Mouse (Mus musculus) CH12.LX (cell line): ENCODE measurements around the gene Osbp2. TPM values are rescaled to one million over a fixed set of nuclear protein-coding genes. Genes with fewer than 3 reads are reported as not detected.

Experiments
- DNase-seq: peaks from one replicate; pipeline ENCODE4 v3.0.0-alpha.2; 2013; ENCODE audit errors: extremely low read depth
- H3K27ac ChIP-seq: 2 replicates; pipeline ENCODE4 v1.5.1; 2012; ENCODE audit warnings: low read depth, mild to moderate bottlenecking, control low read depth, moderate library complexity; ENCODE audit not compliant: insufficient read depth
- H3K27me3 ChIP-seq: replicated peaks from 2 replicates; pipeline ENCODE3; 2012; ENCODE audit warnings: inconsistent platforms
- H3K36me3 ChIP-seq, 2 experiments: replicated peaks in 1 of 2; 2 replicates each; pipeline versions ENCODE3 to v1.6.1; 2012; ENCODE audit warnings: inconsistent platforms in 1 of 2, low read length in 1 of 2, mild to moderate bottlenecking in 1 of 2, mixed read lengths in 1 of 2, moderate library complexity in 1 of 2; ENCODE audit not compliant: control insufficient read depth in 1 of 2, insufficient read depth in 1 of 2
- H3K4me1 ChIP-seq, 2 experiments: 2 replicates each; pipeline ENCODE4 v1.6.1; 2012; ENCODE audit warnings: inconsistent platforms in 1 of 2, moderate library complexity in 1 of 2; ENCODE audit not compliant: insufficient read depth in 2 of 2, control insufficient read depth in 1 of 2
- H3K4me2 ChIP-seq: 2 replicates; pipeline ENCODE4 v1.6.1; 2012; ENCODE audit warnings: low read depth, mild to moderate bottlenecking, control low read depth; ENCODE audit not compliant: poor library complexity, insufficient read depth, severe bottlenecking
- H3K4me3 ChIP-seq, 3 experiments: fragments of 150-350 bp in 1 of 3; sonication (generic) in 1 of 3; replicated peaks in 1 of 3; 2 replicates each; pipeline versions ENCODE3 to v1.5.1; 2011 to 2012; ENCODE audit warnings: low read depth in 2 of 3, low read length in 2 of 3, mild to moderate bottlenecking in 2 of 3, moderate library complexity in 2 of 3, control low read depth in 1 of 3, improper control_type of control experiment in 1 of 3, inconsistent platforms in 1 of 3, mixed read lengths in 1 of 3; ENCODE audit not compliant: poor library complexity in 1 of 3
- H3K79me2 ChIP-seq: replicated peaks from 2 replicates; pipeline ENCODE4 v1.6.1; 2012; ENCODE audit warnings: mild to moderate bottlenecking, moderate library complexity; ENCODE audit not compliant: control insufficient read depth, poor library complexity, insufficient read depth, severe bottlenecking; ENCODE audit errors: extremely low read depth
- H3K9ac ChIP-seq: 2 replicates; pipeline ENCODE4 v1.6.1; 2012; ENCODE audit warnings: low read depth, mild to moderate bottlenecking, control low read depth, moderate library complexity; ENCODE audit not compliant: insufficient read depth
- H3K9me3 ChIP-seq: replicated peaks from 2 replicates; pipeline ENCODE3; 2012; ENCODE audit warnings: low read length, inconsistent platforms, mixed read lengths
- BHLHE40 ChIP-seq: IDR thresholded peaks from 2 replicates; pipeline ENCODE4 v1.6.1; 2011; ENCODE audit warnings: mild to moderate bottlenecking, low read depth, low read length, improper control_type of control experiment
- ELF1 ChIP-seq: IDR thresholded peaks from 2 replicates; pipeline ENCODE4 v1.6.1; 2014; ENCODE audit warnings: low read depth, mild to moderate bottlenecking, inconsistent platforms, low read length, improper control_type of control experiment
- EP300 ChIP-seq: IDR thresholded peaks from 2 replicates; pipeline ENCODE4 v1.6.1; 2011; ENCODE audit warnings: low read length, improper control_type of control experiment
- GABPA ChIP-seq: IDR thresholded peaks from 2 replicates; pipeline ENCODE4 v1.6.1; 2012; ENCODE audit warnings: low read depth, low read length, improper control_type of control experiment, inconsistent platforms; ENCODE audit not compliant: insufficient replicate concordance
- IRF4 ChIP-seq: IDR thresholded peaks from 2 replicates; pipeline ENCODE4 v1.6.1; 2014; ENCODE audit warnings: low read depth, mild to moderate bottlenecking, inconsistent platforms, low read length, improper control_type of control experiment
- JUN ChIP-seq: IDR thresholded peaks from 2 replicates; pipeline ENCODE4 v1.6.1; 2011; ENCODE audit warnings: low read depth, mild to moderate bottlenecking, low read length, improper control_type of control experiment, moderate library complexity; ENCODE audit not compliant: insufficient read depth
- JUND ChIP-seq: conservative IDR thresholded peaks from 2 replicates; pipeline ENCODE4 v1.6.1; 2011; ENCODE audit warnings: low read depth, low read length, improper control_type of control experiment
- KAT2A ChIP-seq: IDR thresholded peaks from 2 replicates; pipeline ENCODE4 v1.6.1; 2012; ENCODE audit warnings: low read length, improper control_type of control experiment, inconsistent platforms; ENCODE audit not compliant: insufficient replicate concordance
- MAFK ChIP-seq: IDR thresholded peaks from 2 replicates; pipeline ENCODE4 v1.6.1; 2011; ENCODE audit warnings: low read length, improper control_type of control experiment; ENCODE audit not compliant: insufficient replicate concordance
- MAX ChIP-seq: IDR thresholded peaks from 2 replicates; pipeline ENCODE4 v1.6.1; 2011; ENCODE audit warnings: low read length, improper control_type of control experiment
- MEF2A ChIP-seq: IDR thresholded peaks from 2 replicates; pipeline ENCODE4 v1.6.1; 2014; ENCODE audit warnings: low read depth, mild to moderate bottlenecking, inconsistent platforms, low read length, improper control_type of control experiment, borderline replicate concordance
- MXI1 ChIP-seq: IDR thresholded peaks from 2 replicates; pipeline ENCODE4 v1.6.1; 2011; ENCODE audit warnings: mild to moderate bottlenecking, low read depth, low read length, improper control_type of control experiment
- NELFE ChIP-seq: IDR thresholded peaks from 2 replicates; pipeline ENCODE4 v1.6.1; 2011; ENCODE audit warnings: low read depth, low read length, improper control_type of control experiment
- POLR2A ChIP-seq: IDR thresholded peaks from 2 replicates; pipeline ENCODE4 v1.6.1; 2011; ENCODE audit warnings: low read depth, mild to moderate bottlenecking, improper control_type of control experiment, low read length
- POLR2AphosphoS2 ChIP-seq: IDR thresholded peaks from 2 replicates; pipeline ENCODE4 v1.6.1; 2011; ENCODE audit warnings: low read depth, low read length, improper control_type of control experiment
- RCOR1 ChIP-seq: conservative IDR thresholded peaks from 2 replicates; pipeline ENCODE4 v1.6.1; 2012; ENCODE audit warnings: low read depth, mild to moderate bottlenecking, inconsistent platforms, low read length, improper control_type of control experiment
- SIN3A ChIP-seq: IDR thresholded peaks from 2 replicates; pipeline ENCODE4 v1.6.1; 2012; ENCODE audit warnings: low read length, improper control_type of control experiment, inconsistent platforms
- SMC3 ChIP-seq: IDR thresholded peaks from 2 replicates; pipeline ENCODE4 v1.6.1; 2011; ENCODE audit warnings: low read depth, low read length, improper control_type of control experiment
- TBP ChIP-seq: conservative IDR thresholded peaks from 2 replicates; pipeline ENCODE4 v1.6.1; 2011; ENCODE audit warnings: low read depth, low read length, improper control_type of control experiment
- ZNF384 ChIP-seq: IDR thresholded peaks from 2 replicates; pipeline ENCODE4 v1.6.1; 2012; ENCODE audit warnings: low read depth, low read length, improper control_type of control experiment, inconsistent platforms
- dilution Hi-C: fragments of 300-500 bp; cut with MboI; formaldehyde crosslinking; loops from 2 replicates; pipeline ENCODE4 v1.14.3; 2020; ENCODE audit warnings: low sequenced_read_pairs; ENCODE audit not compliant: extremely low pct_unique_long_range_greater_than_20kb, extremely low pct_ligation_motif_present
- in situ Hi-C: fragments of 300-500 bp; cut with MboI; formaldehyde crosslinking; loops from 3 replicates; pipeline ENCODE4 v1.14.3; 2019; ENCODE audit warnings: low sequenced_read_pairs, low pct_ligation_motif_present, low pct_unique_long_range_greater_than_20kb, mixed read lengths
- polyA plus RNA-seq: library from polyadenylated mRNA; unstranded; fragments of >175 nt; gene quantifications from 2 replicates; pipeline ENCODE4 v1.2.1, GENCODE M21; 2012; ENCODE audit warnings: low read depth; ENCODE audit not compliant: insufficient read length
- total RNA-seq, 2 experiments: library from RNA; depleted of rRNA; stranded (reverse); fragments of 300-350 nt in 1 of 2; fragments of >200 nt in 1 of 2; gene quantifications; 2 replicates each; pipeline ENCODE4 v1.2.3; 2012 to 2014

Gene Osbp2
- total and polyA plus RNA-seq, 3 experiments: not detected

DNA sequence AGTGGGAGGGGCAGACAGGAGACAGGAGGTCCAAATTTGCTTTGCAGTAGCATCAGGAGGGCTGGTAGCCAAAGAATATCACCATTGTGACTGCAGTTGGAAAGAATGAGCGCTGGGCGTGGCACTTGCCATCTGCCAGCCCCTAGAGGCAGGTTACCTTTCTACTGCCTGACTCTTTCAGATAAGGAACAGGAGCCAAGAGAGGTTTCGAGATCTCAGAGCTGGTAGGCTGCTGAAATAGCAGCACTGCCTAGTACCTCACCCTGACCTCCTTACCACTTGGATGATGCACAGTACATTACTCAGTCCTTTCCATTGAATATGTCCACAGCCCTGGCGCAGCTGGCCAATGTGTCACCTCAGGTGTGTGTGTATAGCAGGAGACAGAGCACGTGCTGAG lies 23.6 kb upstream of the Osbp2 start:
- no peak overlapping the region for H3K27ac ChIP-seq
- 0 out of 2 replicates have a peak, but pooled peaks have one; percentile 24 for TF ChIP-seq BHLHE40
- TF ChIP-seq MXI1: no peak
- TF ChIP-seq EP300: no peak
- TF ChIP-seq, all 38 proteins: peak for 1
- H3K27me3 ChIP-seq: peaks cover 3% of the 10 kb centered on the region
- in situ Hi-C loops: no loop called here
- dilution Hi-C loops: no loop called here
- H3K4me2 ChIP-seq: no peak overlapping the region
- no peaks in the 10 kb centered on the region for H3K79me2 ChIP-seq
- peaks cover 0 to 11% of the 10 kb centered on the region in 2 experiments; a peak in 1 of 4 replicates for H3K4me1 ChIP-seq
- H3K36me3 ChIP-seq: no peaks in the 10 kb centered on the region
- DNase-seq: no peak
- no peak overlapping the region for H3K4me3 ChIP-seq
- H3K9ac ChIP-seq: no peak overlapping the region
- H3K9me3 ChIP-seq: no peaks in the 10 kb centered on the region

DNA sequence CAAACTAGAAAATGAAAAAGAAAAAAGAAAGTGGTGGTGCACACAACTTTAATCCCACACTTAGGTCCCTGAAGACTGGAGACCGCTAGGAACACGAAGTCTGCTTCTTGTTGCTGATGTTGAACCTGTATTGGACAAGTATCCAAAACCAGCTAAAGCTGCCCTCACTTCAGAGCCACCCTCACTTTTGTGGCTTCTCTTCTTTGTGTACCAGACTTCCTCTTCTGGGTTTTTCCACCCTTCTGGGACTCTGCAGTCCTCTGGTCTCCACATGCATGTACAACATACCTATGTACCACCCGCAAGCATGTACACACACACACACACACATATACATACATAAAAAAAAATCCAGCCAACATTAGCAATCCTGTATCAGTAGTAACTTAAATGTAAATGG lies 20.0 kb upstream of the Osbp2 start:
- TF ChIP-seq RCOR1 (no peak), MAX (no peak), TBP (no peak), MEF2A (no peak), SMC3 (no peak), KAT2A (no peak), ELF1 (no peak), IRF4 (no peak), GABPA (no peak), JUND (no peak), JUN (no peak), POLR2AphosphoS2 (no peak), POLR2A (no peak), MAFK (no peak), ZNF384 (no peak), SIN3A (no peak), NELFE (no peak)
- no peak overlapping the region for H3K4me3 ChIP-seq
- H3K9me3 ChIP-seq: no peaks in the 10 kb centered on the region
- dilution Hi-C loops (no loop called here), in situ Hi-C loops (loop anchor here (5.0 kb wide), 1 partner anchor 34 kb away; no protein-coding TSS in a partner anchor)
- peaks cover 2 to 17% of the 10 kb centered on the region in 2 experiments for H3K4me1 ChIP-seq
- H3K27me3 ChIP-seq: peaks cover 3% of the 10 kb centered on the region
- H3K4me2 ChIP-seq: no peak overlapping the region
- no peaks in the 10 kb centered on the region for H3K36me3 ChIP-seq
- no peak overlapping the region for H3K27ac ChIP-seq
- no peak overlapping the region for H3K9ac ChIP-seq
- no peaks in the 10 kb centered on the region for H3K79me2 ChIP-seq
- no peak for DNase-seq
